Mouse (Mus musculus): ENCODE data around the gene Loxl3. TPM values are rescaled to one million over a fixed set of nuclear protein-coding genes. Genes with fewer than 3 reads are reported as not detected.

The Loxl3 gene
- polyA plus RNA-seq, 1 experiment from 2014 or later: 6.8 TPM

GRCm38 (mm10) chr6:83013444-83013843 is 20.5 kb upstream of the Loxl3 start:
- Histone ChIP-seq H3K4me2 (no peak overlapping the region), H3K9ac (ENCODE audit: low read length) (no peak overlapping the region), H3K4me3 (ENCODE audit: low read depth, low read length) (no peak overlapping the region), H3K36me3 (ENCODE audit: control insufficient read depth, insufficient read depth, low read length) (no peaks in the 10 kb centered on the region), H3K27me3 (ENCODE audit: control insufficient read depth, insufficient read depth, low read length) (no peaks in the 10 kb centered on the region), H3K9me3 (ENCODE audit: control insufficient read depth, low read length) (no peaks in the 10 kb centered on the region), H3K27ac (ENCODE audit: low read depth, low read length) (no peak overlapping the region), H3K4me1 (ENCODE audit: control insufficient read depth, insufficient read depth, low read length) (no peaks in the 10 kb centered on the region)
- WGBS: 80% methylated on average over 5 of the region's 5 CpGs
- DNase-seq (ENCODE audit: low spot score, missing footprints): no peak
- ATAC-seq (ENCODE audit: low FRiP score): no peak

GRCm38 (mm10) chr6:83014482-83015466 is 19.2 kb upstream of the Loxl3 start:
- 75% methylated on average over 12 of the region's 12 CpGs for WGBS
- Histone ChIP-seq H3K4me1 (ENCODE audit: control insufficient read depth, insufficient read depth, low read length) (no peaks in the 10 kb centered on the region), H3K27ac (ENCODE audit: low read depth, low read length) (no peak overlapping the region), H3K4me3 (ENCODE audit: low read depth, low read length) (no peak overlapping the region), H3K4me2 (no peak overlapping the region), H3K9ac (ENCODE audit: low read length) (no peak overlapping the region), H3K9me3 (ENCODE audit: control insufficient read depth, low read length) (no peaks in the 10 kb centered on the region), H3K36me3 (ENCODE audit: control insufficient read depth, insufficient read depth, low read length) (no peaks in the 10 kb centered on the region), H3K27me3 (ENCODE audit: control insufficient read depth, insufficient read depth, low read length) (no peaks in the 10 kb centered on the region)
- no peak for ATAC-seq (ENCODE audit: low FRiP score)
- no peak for DNase-seq (ENCODE audit: low spot score, missing footprints)

- H3K4me1 ChIP-seq (ENCODE audit: control insufficient read depth, insufficient read depth, low read length): no peaks in the 10 kb centered on the region
- H3K9ac ChIP-seq (ENCODE audit: low read length): no peak overlapping the region
- H3K27ac ChIP-seq (ENCODE audit: low read depth, low read length): no peak overlapping the region
- no peaks in the 10 kb centered on the region for H3K9me3 ChIP-seq (ENCODE audit: control insufficient read depth, low read length)
- no peaks in the 10 kb centered on the region for H3K36me3 ChIP-seq (ENCODE audit: control insufficient read depth, insufficient read depth, low read length)
- H3K27me3 ChIP-seq (ENCODE audit: control insufficient read depth, insufficient read depth, low read length): no peaks in the 10 kb centered on the region
- DNase-seq (ENCODE audit: low spot score, missing footprints) (no peak), ATAC-seq (ENCODE audit: low FRiP score) (no peak)
- no peak overlapping the region for H3K4me3 ChIP-seq (ENCODE audit: low read depth, low read length)
- H3K4me2 ChIP-seq: no peak overlapping the region
- 94% methylated on average over 2 of the region's 2 CpGs for WGBS
Measured at GRCm38 (mm10) chr6:83015749-83016148, 18.2 kb upstream of the Loxl3 start.

- Histone ChIP-seq H3K4me1 (ENCODE audit: control insufficient read depth, insufficient read depth, low read length) (no peaks in the 10 kb centered on the region), H3K4me2 (no peak overlapping the region), H3K27ac (ENCODE audit: low read depth, low read length) (no peak overlapping the region), H3K36me3 (ENCODE audit: control insufficient read depth, insufficient read depth, low read length) (no peaks in the 10 kb centered on the region), H3K4me3 (ENCODE audit: low read depth, low read length) (no peak overlapping the region), H3K9me3 (ENCODE audit: control insufficient read depth, low read length) (no peaks in the 10 kb centered on the region), H3K27me3 (ENCODE audit: control insufficient read depth, insufficient read depth, low read length) (no peaks in the 10 kb centered on the region), H3K9ac (ENCODE audit: low read length) (no peak overlapping the region)
- DNase-seq (ENCODE audit: low spot score, missing footprints): no peak
- no peak for ATAC-seq (ENCODE audit: low FRiP score)
- WGBS: 74% methylated on average over 3 of the region's 3 CpGs
Measured at GRCm38 (mm10) chr6:83017190-83017589, 16.8 kb upstream of the Loxl3 start.

GRCm38 (mm10) chr6:83019044-83019443 is 14.9 kb upstream of the Loxl3 start:
- Histone ChIP-seq H3K27me3 (ENCODE audit: control insufficient read depth, insufficient read depth, low read length) (no peaks in the 10 kb centered on the region), H3K36me3 (ENCODE audit: control insufficient read depth, insufficient read depth, low read length) (no peaks in the 10 kb centered on the region), H3K9me3 (ENCODE audit: control insufficient read depth, low read length) (no peaks in the 10 kb centered on the region), H3K4me3 (ENCODE audit: low read depth, low read length) (no peak overlapping the region), H3K9ac (ENCODE audit: low read length) (no peak overlapping the region), H3K4me1 (ENCODE audit: control insufficient read depth, insufficient read depth, low read length) (no peaks in the 10 kb centered on the region), H3K27ac (ENCODE audit: low read depth, low read length) (no peak overlapping the region), H3K4me2 (no peak overlapping the region)
- ATAC-seq (ENCODE audit: low FRiP score) (no peak), DNase-seq (ENCODE audit: low spot score, missing footprints) (peak; percentile 62)
- WGBS: 71% methylated on average over 3 of the region's 3 CpGs

GRCm38 (mm10) chr6:83020121-83020520 is 13.9 kb upstream of the Loxl3 start:
- WGBS: 93% methylated on average over 6 of the region's 6 CpGs

GRCm38 (mm10) chr6:83020836-83021593 is 13.0 kb upstream of the Loxl3 start:
- no peaks in the 10 kb centered on the region for H3K9me3 ChIP-seq (ENCODE audit: control insufficient read depth, low read length)
- no peak overlapping the region for H3K9ac ChIP-seq (ENCODE audit: low read length)
- H3K27ac ChIP-seq (ENCODE audit: low read depth, low read length): no peak overlapping the region
- H3K4me1 ChIP-seq (ENCODE audit: control insufficient read depth, insufficient read depth, low read length): no peaks in the 10 kb centered on the region
- 83% methylated on average over 4 of the region's 4 CpGs for WGBS
- H3K27me3 ChIP-seq (ENCODE audit: control insufficient read depth, insufficient read depth, low read length): no peaks in the 10 kb centered on the region
- DNase-seq (ENCODE audit: low spot score, missing footprints) (no peak), ATAC-seq (ENCODE audit: low FRiP score) (no peak)
- H3K4me3 ChIP-seq (ENCODE audit: low read depth, low read length): no peak overlapping the region
- no peaks in the 10 kb centered on the region for H3K36me3 ChIP-seq (ENCODE audit: control insufficient read depth, insufficient read depth, low read length)
- H3K4me2 ChIP-seq: no peak overlapping the region

More at GRCm38 (mm10) chr6:83020121-83020520, 13.9 kb upstream of the Loxl3 start:
- Histone ChIP-seq H3K9ac (ENCODE audit: low read length) (no peak overlapping the region), H3K27me3 (ENCODE audit: control insufficient read depth, insufficient read depth, low read length) (no peaks in the 10 kb centered on the region), H3K4me1 (ENCODE audit: control insufficient read depth, insufficient read depth, low read length) (no peaks in the 10 kb centered on the region), H3K27ac (ENCODE audit: low read depth, low read length) (no peak overlapping the region), H3K36me3 (ENCODE audit: control insufficient read depth, insufficient read depth, low read length) (no peaks in the 10 kb centered on the region), H3K4me3 (ENCODE audit: low read depth, low read length) (no peak overlapping the region), H3K4me2 (no peak overlapping the region), H3K9me3 (ENCODE audit: control insufficient read depth, low read length) (no peaks in the 10 kb centered on the region)
- DNase-seq (ENCODE audit: low spot score, missing footprints): no peak
- no peak for ATAC-seq (ENCODE audit: low FRiP score)

- Histone ChIP-seq H3K9ac (ENCODE audit: low read length) (no peak overlapping the region), H3K9me3 (ENCODE audit: control insufficient read depth, low read length) (no peaks in the 10 kb centered on the region), H3K27me3 (ENCODE audit: control insufficient read depth, insufficient read depth, low read length) (no peaks in the 10 kb centered on the region), H3K4me3 (ENCODE audit: low read depth, low read length) (no peak overlapping the region), H3K4me2 (no peak overlapping the region), H3K4me1 (ENCODE audit: control insufficient read depth, insufficient read depth, low read length) (no peaks in the 10 kb centered on the region), H3K36me3 (ENCODE audit: control insufficient read depth, insufficient read depth, low read length) (no peaks in the 10 kb centered on the region), H3K27ac (ENCODE audit: low read depth, low read length) (no peak overlapping the region)
- ATAC-seq (ENCODE audit: low FRiP score) (no peak), DNase-seq (ENCODE audit: low spot score, missing footprints) (no peak)
- WGBS: 84% methylated on average over 9 of the region's 9 CpGs
Measured at GRCm38 (mm10) chr6:83023008-83023407, 11.0 kb upstream of the Loxl3 start.

GRCm38 (mm10) chr6:83023786-83024185 is 10.2 kb upstream of the Loxl3 start:
- Histone ChIP-seq H3K9ac (ENCODE audit: low read length) (no peak overlapping the region), H3K9me3 (ENCODE audit: control insufficient read depth, low read length) (no peaks in the 10 kb centered on the region), H3K27me3 (ENCODE audit: control insufficient read depth, insufficient read depth, low read length) (no peaks in the 10 kb centered on the region), H3K4me1 (ENCODE audit: control insufficient read depth, insufficient read depth, low read length) (no peaks in the 10 kb centered on the region), H3K27ac (ENCODE audit: low read depth, low read length) (no peak overlapping the region), H3K4me2 (no peak overlapping the region), H3K36me3 (ENCODE audit: control insufficient read depth, insufficient read depth, low read length) (no peaks in the 10 kb centered on the region), H3K4me3 (ENCODE audit: low read depth, low read length) (no peak overlapping the region)
- 97% methylated on average over 2 of the region's 2 CpGs for WGBS
- DNase-seq (ENCODE audit: low spot score, missing footprints) (no peak), ATAC-seq (ENCODE audit: low FRiP score) (no peak)
